Mouse (Mus musculus) adrenal gland, adult 18-20 months (tissue): ENCODE measurements around the gene Gpr160. TPM values are rescaled to one million over a fixed set of nuclear protein-coding genes. Genes with fewer than 3 reads are reported as not detected.

Experiments used
- DNase-seq, 2 experiments: peaks; one replicate each; pipeline ENCODE4 v3.0.0; 2021 to 2022; ENCODE audit warnings: low spot score in 2 of 2
- total RNA-seq, 2 experiments: library from RNA; stranded (reverse); gene quantifications; 1 replicate in 1 of 2; 2 replicates in 1 of 2; pipeline ENCODE4 v1.2.3; 2021

The Gpr160 gene
- total RNA-seq, 2 experiments from 2014 or later: 1.2 to 1.8 TPM

DNA sequence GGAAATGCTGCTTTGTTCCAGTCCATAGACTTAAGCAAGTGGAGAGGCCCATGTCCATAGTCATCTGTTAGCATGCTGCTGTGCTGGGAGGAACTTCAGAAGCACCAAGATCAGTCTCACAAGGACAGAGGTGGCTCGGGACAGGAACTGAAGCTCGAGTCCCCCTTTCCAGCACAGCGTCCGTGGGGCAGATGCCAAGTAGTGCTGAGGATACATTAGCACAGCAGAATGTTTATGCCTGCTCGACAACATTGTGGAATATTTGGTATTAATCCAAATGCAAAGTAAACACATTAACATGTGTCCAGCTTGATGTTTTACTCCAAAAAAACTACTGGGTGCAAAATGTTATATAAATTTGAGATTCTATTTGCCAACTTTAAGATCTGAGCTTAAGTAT lies 41.0 kb downstream of the Gpr160 start:
- no peak for DNase-seq

DNA sequence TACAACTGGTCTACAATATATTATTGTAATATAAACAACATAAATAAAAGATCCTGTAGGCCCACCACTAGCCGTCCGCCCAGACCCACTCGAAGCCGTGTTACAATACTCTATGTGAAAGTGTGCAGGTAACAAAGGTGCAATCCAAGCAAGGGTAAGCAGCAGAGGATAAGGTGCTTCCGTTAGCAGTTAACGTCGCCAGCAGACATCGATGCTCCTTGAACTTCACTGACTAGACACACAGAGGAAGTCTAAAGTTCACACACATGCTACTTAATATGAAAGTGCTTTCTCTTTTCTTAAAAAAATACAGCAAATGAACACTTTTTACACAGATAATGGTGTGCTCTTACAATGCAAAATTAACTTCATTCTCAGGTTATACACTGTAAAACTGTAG lies 43.7 kb downstream of the Gpr160 start:
- DNase-seq: no peak

DNA sequence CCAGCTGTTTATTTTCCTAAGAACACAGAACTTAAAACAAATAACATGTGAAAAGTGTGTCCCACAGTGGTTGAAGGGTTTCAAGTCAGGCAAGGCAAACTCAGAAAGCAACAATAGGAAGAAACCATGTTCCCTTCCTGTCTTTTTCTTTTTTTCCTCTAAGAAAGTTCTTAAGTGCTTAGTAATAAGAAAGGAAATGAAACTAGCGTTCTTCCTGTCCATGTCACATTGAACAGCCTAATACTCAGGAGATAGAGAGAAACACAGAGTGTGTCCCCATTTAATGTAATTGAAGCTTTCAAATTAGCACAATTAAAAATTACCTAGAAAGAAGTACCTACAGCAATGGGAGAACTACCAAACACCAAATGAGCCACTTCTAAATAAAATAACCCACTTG lies 48.9 kb downstream of the Gpr160 start:
- no peak for DNase-seq

DNA sequence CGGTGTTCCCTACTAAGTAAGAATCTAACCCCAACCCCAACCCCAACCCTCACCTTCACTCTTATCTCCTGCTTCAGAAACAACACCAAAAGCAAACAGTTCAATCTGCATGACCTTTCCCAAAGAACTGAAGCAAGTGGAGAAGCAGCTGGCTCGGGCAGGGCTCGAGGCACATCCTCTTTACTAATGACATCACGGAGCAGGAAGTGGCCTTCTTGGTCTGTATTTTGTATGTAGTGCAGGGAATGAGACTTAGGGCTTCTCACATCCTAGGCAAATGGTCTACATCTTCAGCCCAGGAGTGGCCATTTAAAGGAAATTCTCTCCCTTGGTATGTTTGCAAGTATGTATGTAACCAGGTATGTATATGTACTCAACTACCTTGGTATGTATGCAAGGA lies 61.4 kb downstream of the Gpr160 start:
- no peak for DNase-seq

DNA sequence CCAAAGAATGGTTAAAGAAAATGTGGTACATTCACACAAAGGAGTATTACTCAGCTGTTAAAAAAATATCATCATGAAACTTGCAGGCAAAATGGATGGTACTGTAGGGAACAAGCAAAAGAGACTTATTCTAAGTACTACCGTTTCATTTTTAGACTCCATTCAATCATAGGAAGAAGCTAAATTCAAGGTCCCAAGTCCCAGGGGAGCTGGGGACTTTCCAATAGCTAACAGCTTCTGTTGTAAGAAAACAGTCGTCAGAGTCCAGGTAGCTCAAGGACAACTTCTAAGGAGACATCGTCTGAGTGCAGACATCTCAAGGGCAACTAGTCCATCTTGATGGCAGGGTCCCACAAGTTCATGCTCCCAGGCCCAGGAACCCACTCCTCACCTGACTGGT lies 71.9 kb downstream of the Gpr160 start:
- no peak for DNase-seq

DNA sequence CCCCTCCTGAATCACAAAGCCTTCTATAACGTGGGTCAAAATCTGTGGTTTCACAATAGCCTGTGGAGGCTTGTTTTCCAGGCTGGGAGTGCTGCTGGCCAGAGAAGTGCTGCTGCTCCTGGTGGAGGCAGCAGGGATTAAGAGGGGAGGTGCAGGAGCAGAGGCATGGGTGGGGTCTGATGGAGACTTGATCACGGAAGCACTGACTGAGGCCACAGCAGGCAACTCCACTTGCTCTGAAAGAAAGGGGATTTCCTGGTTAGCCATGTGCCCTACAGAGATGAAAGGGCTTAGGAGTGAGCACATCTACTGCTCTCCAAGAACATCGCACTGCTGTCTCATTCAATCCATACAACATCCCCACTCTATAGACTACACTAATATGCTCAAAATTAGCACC lies 74.1 kb downstream of the Gpr160 start:
- no peak for DNase-seq

DNA sequence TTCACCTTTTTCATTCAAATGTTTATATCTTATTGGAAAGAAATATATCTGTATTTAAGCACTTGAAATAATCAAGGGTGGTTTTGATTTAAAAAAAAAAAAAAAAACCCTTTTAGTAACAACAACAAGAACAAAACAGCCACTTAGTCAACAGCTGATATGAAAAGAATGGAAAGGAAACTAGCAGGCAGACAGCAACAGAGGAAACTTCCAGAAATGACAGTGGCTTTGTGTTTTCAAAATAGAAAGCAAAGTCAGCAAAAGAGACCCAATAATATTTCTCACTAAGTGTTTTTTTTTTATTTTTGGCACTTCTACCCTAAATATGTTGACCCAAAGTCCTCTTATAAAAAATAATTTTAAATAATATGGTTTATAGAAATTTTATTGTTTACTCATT lies 78.6 kb downstream of the Gpr160 start:
- no peak for DNase-seq

Other genes starting within 250 kb of the Gpr160 start
- not detected for gene Lrriq4, start 211.4 kb upstream of the Gpr160 start, total RNA-seq
- gene Lrrc34, start 208.1 kb upstream of the Gpr160 start, total RNA-seq: not detected
- gene Lrrc31, start 156.1 kb upstream of the Gpr160 start, total RNA-seq: under 1 TPM in 1 of 2 experiments, not detected in 1; 0.19 TPM
- gene Samd7, start 109.7 kb upstream of the Gpr160 start, total RNA-seq: not detected
- 10 to 100 TPM; 93.4 to 98.8 TPM for gene Sec62, start 63.1 kb upstream of the Gpr160 start, total RNA-seq
- 10 to 100 TPM; 30.6 to 31.9 TPM for gene Phc3, start 113.5 kb downstream of the Gpr160 start, total RNA-seq
- gene Prkci, start 139.8 kb downstream of the Gpr160 start, total RNA-seq: 10 to 100 TPM; 42.8 TPM
- 10 to 100 TPM; 24.3 to 34.4 TPM for gene Skil, start 239.1 kb downstream of the Gpr160 start, total RNA-seq